Mouse (Mus musculus) gastrocnemius, adult 2 months (tissue): ENCODE data around the gene Mxd4. TPM values are rescaled to one million over a fixed set of nuclear protein-coding genes. Genes with fewer than 3 reads are reported as not detected.
A peak's percentile ranks its signal among the peaks of the same experiment; 100 is the strongest.

Experiments
- DNase-seq: peaks from one replicate; pipeline ENCODE4 v3.0.0; 2022
- H3K27ac ChIP-seq: fragments of 200-600 bp; 2 replicates; pipeline ENCODE4 v1.8.1; 2022; ENCODE audit warnings: mild to moderate bottlenecking
- H3K4me3 ChIP-seq: fragments of 200-600 bp; 2 replicates; pipeline ENCODE4 v1.8.1; 2022; ENCODE audit warnings: mild to moderate bottlenecking, moderate library complexity
- CTCF ChIP-seq: fragments of 200-600 bp; IDR thresholded peaks from 2 replicates; pipeline ENCODE4 v1.8.1; 2022; ENCODE audit warnings: antibody characterized with exemption, mild to moderate bottlenecking, moderate library complexity
- intact Hi-C: fragments of 180-260 bp; cut with DNase I; formaldehyde crosslinking; loops from one replicate; pipeline ENCODE4 v1.15.1; 2025
- total RNA-seq, 2 experiments: library from RNA; stranded (reverse); gene quantifications; 2 replicates each; pipeline ENCODE4 v1.2.3; 2021

Mxd4 gene
- total RNA-seq, 2 experiments from 2014 or later = 25.8 to 35.6 TPM

- Histone ChIP-seq H3K27ac (no peak overlapping the region), H3K4me3 (no peak overlapping the region)
- intact Hi-C loops = no loop called here
- no peak for TF ChIP-seq CTCF
- DNase-seq = no peak
Observed at GRCm38 (mm10) chr5:34176691-34177090, 10.8 kb downstream of the Mxd4 start.

GRCm38 (mm10) chr5:34175403-34175694 lies 12.2 kb downstream of the Mxd4 start:
- H3K4me3 ChIP-seq = no peak overlapping the region
- no peak for TF ChIP-seq CTCF
- intact Hi-C loops = no loop called here
- DNase-seq = no peak
- H3K27ac ChIP-seq = no peak overlapping the region

GRCm38 (mm10) chr5:34174550-34175402 lies 12.7 kb downstream of the Mxd4 start:
- no peak for TF ChIP-seq CTCF
- Histone ChIP-seq H3K27ac (no peak overlapping the region), H3K4me3 (no peak overlapping the region)
- intact Hi-C loops = no loop called here
- DNase-seq = no peak

GRCm38 (mm10) chr5:34174021-34174420 lies 13.5 kb downstream of the Mxd4 start:
- Histone ChIP-seq H3K4me3 (no peak overlapping the region), H3K27ac (no peak overlapping the region)
- intact Hi-C loops = no loop called here
- DNase-seq = no peak
- no peak for TF ChIP-seq CTCF

DNA sequence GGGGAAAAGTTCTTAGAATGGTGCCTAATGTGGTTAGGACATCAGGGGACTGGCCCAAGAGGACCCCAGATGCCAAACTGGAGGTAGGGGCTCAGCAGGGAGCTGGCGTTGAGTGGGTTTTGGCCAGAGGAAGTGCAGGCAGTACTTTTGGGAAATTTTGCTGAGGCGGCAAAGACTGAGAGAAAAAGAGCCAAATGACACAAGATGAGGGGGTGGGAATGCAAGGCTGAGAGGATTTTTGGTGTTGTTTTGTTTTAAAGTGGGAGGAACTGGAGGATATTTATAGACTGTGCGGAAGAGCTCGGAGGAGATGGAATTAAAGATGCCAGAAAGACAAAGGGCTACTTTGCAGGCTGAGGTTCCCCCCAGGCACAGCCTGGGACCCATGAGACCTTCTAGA lies 16.8 kb downstream of the Mxd4 start:
- Histone ChIP-seq H3K4me3 (peak overlapping the region; percentile 11; the same call in 1 of the 2 replicates), H3K27ac (peak overlapping the region; percentile 92)
- DNase-seq = no peak
- TF ChIP-seq CTCF = no peak
- intact Hi-C loops = no loop called here

DNA sequence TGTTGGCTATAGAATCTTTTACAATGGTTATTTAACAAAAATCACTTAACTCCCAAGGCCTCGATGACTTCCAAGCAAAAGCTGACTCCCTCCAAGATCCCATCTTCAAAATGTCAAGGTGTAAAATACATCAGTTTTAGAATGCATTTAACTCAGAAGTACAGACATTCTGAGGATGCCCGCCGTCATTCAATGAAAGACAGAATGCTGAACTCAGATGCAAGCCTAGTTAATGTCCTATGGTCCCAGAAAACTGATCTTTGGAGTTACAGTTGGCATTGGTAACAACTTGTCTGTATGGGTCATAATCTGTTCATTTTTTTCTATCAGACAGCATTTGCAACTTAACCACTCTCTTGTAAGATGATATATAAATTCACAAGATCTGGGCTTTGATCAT lies 17.6 kb downstream of the Mxd4 start:
- Histone ChIP-seq H3K27ac (peak overlapping the region; percentile 92), H3K4me3 (peak overlapping the region; percentile 76)
- intact Hi-C loops = loop anchor here (2.0 kb wide), 1 partner anchor 19 kb away; no protein-coding TSS in a partner anchor
- TF ChIP-seq CTCF = no peak
- DNase-seq = no peak

DNA sequence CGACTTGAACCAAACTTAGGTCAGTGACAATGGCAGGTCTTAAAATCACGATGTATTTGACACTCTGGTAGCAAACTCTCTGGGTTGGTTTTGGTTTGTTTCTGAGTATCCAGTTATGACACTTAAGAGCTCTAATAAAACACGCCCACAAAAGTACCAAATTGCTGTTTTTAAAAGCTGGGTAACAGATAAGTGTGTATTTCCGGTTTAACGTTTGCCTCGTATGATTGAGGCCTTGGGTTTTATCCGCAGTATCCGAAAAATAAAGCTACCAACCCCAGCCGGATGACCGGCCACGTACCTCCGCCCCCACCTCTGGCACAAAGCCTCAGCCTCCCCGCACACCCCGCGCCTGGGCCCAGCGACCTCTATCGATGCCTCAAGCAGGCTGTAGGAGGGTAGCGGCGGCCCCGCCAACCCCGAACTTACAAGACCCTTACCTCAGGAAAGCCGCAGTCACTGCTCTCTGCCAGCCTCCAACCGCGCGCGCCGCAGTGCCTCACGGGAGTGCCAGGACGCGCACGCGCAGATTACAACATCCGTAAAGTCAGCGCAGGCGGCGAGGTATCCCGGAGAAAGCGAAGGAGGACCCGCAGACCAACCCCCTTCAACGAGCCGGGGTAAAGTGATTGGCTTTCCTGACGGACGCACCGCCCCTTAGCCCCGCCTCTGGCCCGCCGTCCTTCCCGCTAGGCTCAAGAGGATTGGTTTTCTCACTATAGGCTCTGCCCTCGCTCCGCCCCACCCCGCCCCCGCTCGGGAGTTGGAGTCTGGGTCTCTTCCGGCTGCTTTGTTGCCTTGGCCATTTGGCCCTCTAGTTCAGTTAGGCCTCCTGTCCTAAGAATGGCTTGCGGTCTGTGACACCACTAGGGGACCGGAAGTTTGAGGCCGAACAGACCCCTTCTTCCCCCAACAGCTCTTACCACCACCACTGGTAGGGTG lies 18.3 kb downstream of the Mxd4 start, which contains the start of the genes Poln and Haus3:
Poln (minus strand) TSS at position 499 of the 942 bp plus-strand sequence.
Haus3 (minus strand) TSS at position 578 of the 942 bp plus-strand sequence.
- peak; percentile 98 for DNase-seq
- H3K27ac ChIP-seq = peak within 1 kb of the TSS; percentile 92
- intact Hi-C loops = loop anchor here (2.0 kb wide), 1 partner anchor 20 kb away; no protein-coding TSS in a partner anchor

DNA sequence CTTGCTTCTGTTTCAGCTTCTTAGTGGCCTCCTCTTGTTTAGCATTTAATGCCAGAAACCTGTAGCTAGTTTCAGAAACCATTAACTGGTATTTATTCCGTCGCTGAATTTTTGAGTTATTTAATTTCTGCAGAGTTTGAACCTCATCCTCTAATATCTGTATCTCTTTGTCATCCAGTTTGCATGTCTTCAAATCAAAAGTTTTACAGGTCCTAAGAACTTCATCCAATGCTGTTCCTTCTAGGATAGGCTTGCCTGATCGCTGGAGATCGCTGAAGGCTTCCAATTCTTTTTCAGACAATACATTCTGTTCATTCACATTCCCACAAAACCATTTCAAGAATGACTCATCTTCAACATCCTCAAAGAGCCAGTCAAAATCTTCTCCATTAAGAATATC lies 19.7 kb downstream of the Mxd4 start:
- Histone ChIP-seq H3K27ac (no peak overlapping the region), H3K4me3 (no peak overlapping the region)
- no peak for TF ChIP-seq CTCF
- DNase-seq = no peak
- intact Hi-C loops = loop anchor here (2.0 kb wide), 1 partner anchor 21 kb away; no protein-coding TSS in a partner anchor

More for the DNA sequence above, 18.3 kb downstream of the Mxd4 start, which contains the start of the genes Poln and Haus3:
- TF ChIP-seq CTCF = no peak; the same call in 1 of the 2 replicates
- H3K4me3 ChIP-seq = peak within 1 kb of the TSS; percentile 76

GRCm38 (mm10) chr5:34165793-34166192 lies 21.7 kb downstream of the Mxd4 start:
- no peak for TF ChIP-seq CTCF
- H3K27ac ChIP-seq = no peak overlapping the region
- DNase-seq = no peak
- intact Hi-C loops = no loop called here
- H3K4me3 ChIP-seq = no peak overlapping the region

- no peak for DNase-seq
- intact Hi-C loops = no loop called here
- no peak for TF ChIP-seq CTCF
- H3K27ac ChIP-seq = no peak overlapping the region
- H3K4me3 ChIP-seq = no peak overlapping the region
Observed at GRCm38 (mm10) chr5:34148476-34148875, 39.0 kb downstream of the Mxd4 start.

- Histone ChIP-seq H3K27ac (no peak overlapping the region), H3K4me3 (no peak overlapping the region)
- TF ChIP-seq CTCF = peak; percentile 35; the same call in 1 of the 2 replicates
- intact Hi-C loops = no loop called here
- no peak for DNase-seq
Observed at GRCm38 (mm10) chr5:34147554-34147953, 40.0 kb downstream of the Mxd4 start.

DNA sequence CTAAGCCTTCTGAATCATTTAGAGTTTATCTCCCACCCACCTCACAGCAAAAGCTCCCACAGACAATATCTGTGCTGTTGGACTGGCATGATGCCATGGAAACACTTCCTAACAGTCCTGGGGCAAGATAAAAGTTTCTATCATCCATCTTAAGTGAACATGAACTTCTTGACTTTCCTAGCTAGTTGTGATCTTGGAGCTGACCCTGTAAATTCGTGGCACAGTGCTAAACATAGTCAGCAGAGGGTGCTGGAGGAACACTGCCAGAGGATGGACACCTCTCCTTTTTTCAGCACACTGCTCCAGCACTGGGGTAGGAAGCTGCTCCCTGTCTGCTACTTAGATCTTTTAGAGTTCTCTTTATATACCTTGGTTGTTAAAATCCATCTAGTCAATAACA lies 47.8 kb downstream of the Mxd4 start:
- intact Hi-C loops = loop anchor here (5.0 kb wide), 1 partner anchor 98 kb away; no protein-coding TSS in a partner anchor
- peak; percentile 37 for DNase-seq
- Histone ChIP-seq H3K4me3 (no peak overlapping the region), H3K27ac (no peak overlapping the region)
- TF ChIP-seq CTCF = peak; percentile 69
